29 mouse cellular contexts compared by ENCODE assay signal in genomic region chr10:61235677-61236267, GRCm38 (mm10). TPM values are rescaled to one million over a fixed set of nuclear protein-coding genes. Genes with fewer than 3 reads are reported as not detected.
DNase-seq lines count a peak whose midpoint lies in the region; ATAC-seq and TF ChIP-seq lines count a peak whose summit lies in the region.
"Had no signal": no experiment of that assay in that cellular context is flagged by ENCODE, and none has a peak within 500 bp of the region (broad histone marks: within the 10 kb centered on the region; RNA-seq: fewer than 3 reads in every experiment).

No protein-coding gene starts in this region.

- H3K4me3 ChIP-seq in heart, embryonic 11.5 days (ENCODE audit: low read depth, low read length) = no peak overlapping the region
- H3K4me3 ChIP-seq in intestine, embryonic 16.5 days (ENCODE audit: low read length) = no peak overlapping the region
- H3K4me3 ChIP-seq in stomach, postnatal 0 days (ENCODE audit: low read depth, low read length) = no peak overlapping the region
- H3K4me3 ChIP-seq in forebrain, embryonic 11.5 days (ENCODE audit: low read depth, low read length) = no peak overlapping the region
- H3K4me3 ChIP-seq: embryonic facial prominence, embryonic 12.5 days; forebrain, embryonic 10.5 days; heart, embryonic 15.5 days; hindbrain, embryonic 12.5 days; kidney, embryonic 15.5 days; lung, embryonic 15.5 days; midbrain, embryonic 12.5 days; myocyte; neural tube, embryonic 12.5 days had no signal

- H3K27me3 ChIP-seq in heart, embryonic 11.5 days (ENCODE audit: control insufficient read depth, insufficient read depth, low read length) = no peaks in the 10 kb centered on the region
- H3K27me3 ChIP-seq in intestine, embryonic 16.5 days (replicated peaks; ENCODE audit: control insufficient read depth, insufficient read depth, low read length) = no peaks in the 10 kb centered on the region
- H3K27me3 ChIP-seq in stomach, postnatal 0 days (ENCODE audit: control insufficient read depth, insufficient read depth, low read length) = no peaks in the 10 kb centered on the region
- H3K27me3 ChIP-seq in forebrain, embryonic 11.5 days (ENCODE audit: control insufficient read depth, insufficient read depth, low read length) = no peaks in the 10 kb centered on the region
- H3K27me3 ChIP-seq: embryonic facial prominence, embryonic 12.5 days; heart, embryonic 15.5 days; hindbrain, embryonic 12.5 days; kidney, embryonic 15.5 days; lung, embryonic 15.5 days; midbrain, embryonic 12.5 days; neural tube, embryonic 12.5 days; Patski had no signal

- H3K4me1 ChIP-seq in heart, embryonic 11.5 days (ENCODE audit: control insufficient read depth, insufficient read depth, low read length) = peaks cover 7% of the 10 kb centered on the region
- H3K4me1 ChIP-seq in intestine, embryonic 16.5 days (ENCODE audit: control insufficient read depth, insufficient read depth, low read length) = peaks cover 3% of the 10 kb centered on the region; the same call in 1 of the 2 replicates
- 0 out of 2 replicates have a peak, but pooled peaks cover 3% of the 10 kb centered on the region for H3K4me1 ChIP-seq in stomach, postnatal 0 days (replicated peaks; ENCODE audit: control insufficient read depth, insufficient read depth)
- no peaks in the 10 kb centered on the region for H3K4me1 ChIP-seq in forebrain, embryonic 11.5 days (replicated peaks; ENCODE audit: control insufficient read depth, insufficient read depth, low read length)
- H3K4me1 ChIP-seq: heart, embryonic 15.5 days; hindbrain, embryonic 12.5 days; lung, embryonic 15.5 days; midbrain, embryonic 12.5 days; neural tube, embryonic 12.5 days had no signal

- H3K9me3 ChIP-seq in heart, embryonic 11.5 days (replicated peaks; ENCODE audit: control insufficient read depth, low read length) = no peaks in the 10 kb centered on the region
- H3K9me3 ChIP-seq in intestine, embryonic 16.5 days (ENCODE audit: control insufficient read depth, low read length) = no peaks in the 10 kb centered on the region
- H3K9me3 ChIP-seq in stomach, postnatal 0 days (ENCODE audit: control insufficient read depth, low read length) = no peaks in the 10 kb centered on the region
- H3K9me3 ChIP-seq in forebrain, embryonic 11.5 days (ENCODE audit: control insufficient read depth, low read length) = no peaks in the 10 kb centered on the region
- H3K9me3 ChIP-seq: heart, embryonic 15.5 days; hindbrain, embryonic 12.5 days; kidney, embryonic 15.5 days; lung, embryonic 15.5 days had no signal

- 80% methylated on average over 6 of the region's 6 CpGs for WGBS in heart, embryonic 11.5 days (ENCODE audit: insufficient replicate concordance)
- 72% methylated on average over 6 of the region's 6 CpGs for WGBS in intestine, embryonic 16.5 days
- WGBS in stomach, postnatal 0 days = 57% methylated on average over 6 of the region's 6 CpGs
- 87% methylated on average over 6 of the region's 6 CpGs for WGBS in forebrain, embryonic 11.5 days

- TF ChIP-seq CTCF in stomach, postnatal 0 days (IDR thresholded peaks at IDR 0.05; ENCODE audit: low read depth) = no peak

- no peak overlapping the region for H3K4me2 ChIP-seq in heart, embryonic 11.5 days
- H3K4me2 ChIP-seq in intestine, embryonic 16.5 days (ENCODE audit: low read depth, low read length) = no peak overlapping the region
- H3K4me2 ChIP-seq in stomach, postnatal 0 days (replicated peaks; ENCODE audit: low read depth) = no peak overlapping the region
- H3K4me2 ChIP-seq in forebrain, embryonic 11.5 days (ENCODE audit: low read depth, low read length, severe bottlenecking) = no peak overlapping the region
- H3K4me2 ChIP-seq: embryonic facial prominence, embryonic 12.5 days; heart, embryonic 15.5 days; hindbrain, embryonic 12.5 days; kidney, embryonic 15.5 days; lung, embryonic 15.5 days; midbrain, embryonic 12.5 days; neural tube, embryonic 12.5 days had no signal

- H3K27ac ChIP-seq in heart, embryonic 11.5 days (ENCODE audit: low read depth, low read length) = no peak overlapping the region
- H3K27ac ChIP-seq in intestine, embryonic 16.5 days (ENCODE audit: low read length) = no peak overlapping the region
- H3K27ac ChIP-seq in stomach, postnatal 0 days (replicated peaks) = no peak overlapping the region
- no peak overlapping the region for H3K27ac ChIP-seq in forebrain, embryonic 11.5 days (ENCODE audit: low read depth, low read length)
- H3K27ac ChIP-seq: embryonic facial prominence, embryonic 12.5 days; forebrain, embryonic 10.5 days; heart, embryonic 15.5 days; hindbrain, embryonic 12.5 days; kidney, embryonic 15.5 days; lung, embryonic 15.5 days; midbrain, embryonic 12.5 days; neural tube, embryonic 12.5 days had no signal

- ATAC-seq in heart, embryonic 11.5 days (replicated peaks; ENCODE audit: insufficient number of reproducible peaks, low FRiP score, low TSS enrichment) = 0 out of 2 replicates have a peak, but pooled peaks have one; percentile 31
- peak; percentile 59 for ATAC-seq in intestine, embryonic 16.5 days
- ATAC-seq in stomach, postnatal 0 days (ENCODE audit: low FRiP score, low TSS enrichment) = peak; percentile 63
- no peak for ATAC-seq in forebrain, embryonic 11.5 days (replicated peaks; ENCODE audit: low FRiP score)
- ATAC-seq: forebrain, embryonic 16.5 days had no signal

- no peak for DNase-seq in heart, adult 18-20 months
- peak; percentile 78 for DNase-seq in ES-CJ7 (ENCODE audit: low read depth, low spot score)
- peak; percentile 52 for DNase-seq in stomach, postnatal 0 days (ENCODE audit: low spot score)
- no peak for DNase-seq in layer of hippocampus, adult 11-12 months (ENCODE audit: low spot score)
- DNase-seq in forebrain, embryonic 11.5 days (ENCODE audit: low spot score) = no peak
- DNase-seq: adrenal gland, postnatal 36 days; cerebellum, adult 18-20 months; cerebellum, postnatal 25 days; kidney, adult 18-20 months; kidney, postnatal 25 days; layer of hippocampus, postnatal 36 days; left cerebral cortex, postnatal 4 days; liver; right cerebral cortex, adult 18-20 months; spleen, adult 18-20 months had no signal

- no peak for TF ChIP-seq EP300 in stomach, postnatal 0 days (optimal IDR thresholded peaks at IDR 0.05)

- no peaks in the 10 kb centered on the region for H3K36me3 ChIP-seq in heart, embryonic 11.5 days (ENCODE audit: control insufficient read depth, insufficient read depth, low read length)
- H3K36me3 ChIP-seq in intestine, embryonic 16.5 days (ENCODE audit: control insufficient read depth, insufficient read depth, low read length) = no peaks in the 10 kb centered on the region
- H3K36me3 ChIP-seq in stomach, postnatal 0 days (ENCODE audit: control insufficient read depth, insufficient read depth, low read length) = no peaks in the 10 kb centered on the region
- no peaks in the 10 kb centered on the region for H3K36me3 ChIP-seq in forebrain, embryonic 11.5 days (ENCODE audit: control insufficient read depth, insufficient read depth, low read length)
- H3K36me3 ChIP-seq: embryonic facial prominence, embryonic 12.5 days; forebrain, embryonic 10.5 days; G1E; heart, embryonic 15.5 days; hindbrain, embryonic 12.5 days; kidney, embryonic 15.5 days; lung, embryonic 15.5 days; midbrain, embryonic 12.5 days; neural tube, embryonic 12.5 days had no signal

- H3K9ac ChIP-seq in heart, embryonic 11.5 days (ENCODE audit: low read depth, low read length) = no peak overlapping the region
- H3K9ac ChIP-seq in intestine, embryonic 16.5 days (ENCODE audit: low read depth, low read length) = no peak overlapping the region
- H3K9ac ChIP-seq in stomach, postnatal 0 days (ENCODE audit: low read length) = no peak overlapping the region
- no peak overlapping the region for H3K9ac ChIP-seq in forebrain, embryonic 11.5 days (ENCODE audit: low read length)
- H3K9ac ChIP-seq: embryonic facial prominence, embryonic 12.5 days; heart, embryonic 15.5 days; hindbrain, embryonic 12.5 days; kidney, embryonic 15.5 days; lung, embryonic 15.5 days; midbrain, embryonic 12.5 days; neural tube, embryonic 12.5 days had no signal

RNA-seq across cellular contexts. Expression of gene Adamts14, which starts 37.5 kb away (rescaled TPM):
- polyA plus RNA-seq in heart, embryonic 11.5 days (2014; fragmentation: Nextera tagmentation; extraction: Ambion mirVana) = 0.59 and 0.64 TPM in 2 replicates
- total RNA-seq in heart, adult 18-20 months (2021) = 1 to 10 TPM in 1 of 2 experiments, under 1 TPM in 1; 0.79 to 1.0 TPM
- polyA plus RNA-seq in intestine, embryonic 16.5 days (2015; fragmentation: Nextera tagmentation; extraction: Ambion mirVana) = 0.75 TPM in 2 replicates
- polyA plus RNA-seq in stomach, postnatal 0 days (2015; fragmentation: Nextera tagmentation; extraction: Ambion mirVana) = 1.1 TPM in 2 replicates
- 0.56 and 0.60 TPM in 2 replicates for polyA plus RNA-seq in forebrain, embryonic 11.5 days (2014; fragmentation: Nextera tagmentation; extraction: Ambion mirVana)
- total RNA-seq: G1E had no signal
- polyA plus RNA-seq: G1E had no signal

Comparison
In these comparisons a context has a peak if more than half of its experiments do, and no peak if none do; other contexts are left out.
1. DNase-seq: peak in ES-CJ7 (single experiment) and stomach, postnatal 0 days (single experiment); none in heart, adult 18-20 months (0 of 2), layer of hippocampus, adult 11-12 months (single experiment) and forebrain, embryonic 11.5 days (single experiment).